Mouse (Mus musculus) heart, postnatal 0 days (tissue): ENCODE measurements around the gene Ly6g6d. TPM values are rescaled to one million over a fixed set of nuclear protein-coding genes. Genes with fewer than 3 reads are reported as not detected.

ENCODE experiments used
- ATAC-seq: fragments of 200-750 bp; cut with Nextera tagmentation; 2 replicates; pipeline ENCODE4 v1.8.0; 2017; ENCODE audit warnings: low read depth, moderate number of reproducible peaks, moderate library complexity; ENCODE audit not compliant: insufficient read depth
- DNase-seq: peaks from one replicate; pipeline ENCODE4 v3.0.0-alpha.2; 2016; ENCODE audit warnings: low spot score
- H3K27ac ChIP-seq: fragments of 300-500 bp; sonication (generic); 2 replicates; pipeline ENCODE4 v1.5.1; 2014; ENCODE audit warnings: low read depth, mild to moderate bottlenecking
- H3K27me3 ChIP-seq: fragments of 300-500 bp; sonication (generic); 2 replicates; pipeline ENCODE4 v1.6.1; 2014; ENCODE audit warnings: low read length, mixed read lengths; ENCODE audit not compliant: control insufficient read depth, insufficient read depth
- H3K36me3 ChIP-seq: fragments of 300-500 bp; sonication (generic); replicated peaks from 2 replicates; pipeline ENCODE4 v1.6.1; 2014; ENCODE audit warnings: low read length, mixed read lengths; ENCODE audit not compliant: control insufficient read depth, insufficient read depth
- H3K4me1 ChIP-seq: fragments of 300-500 bp; sonication (generic); 2 replicates; pipeline ENCODE4 v1.6.1; 2014; ENCODE audit warnings: antibody characterized with exemption; ENCODE audit not compliant: control insufficient read depth, insufficient read depth
- H3K4me2 ChIP-seq: fragments of 300-500 bp; sonication (generic); 2 replicates; pipeline ENCODE4 v1.6.1; 2014; ENCODE audit warnings: low read depth, mild to moderate bottlenecking, low read length, moderate library complexity
- H3K4me3 ChIP-seq: fragments of 300-500 bp; sonication (generic); 2 replicates; pipeline ENCODE4 v1.5.1; 2014; ENCODE audit warnings: low read depth, low read length
- H3K9ac ChIP-seq: fragments of 300-500 bp; sonication (generic); replicated peaks from 2 replicates; pipeline ENCODE4 v1.6.1; 2014; ENCODE audit warnings: low read depth, low read length, mixed read lengths
- H3K9me3 ChIP-seq: fragments of 300-500 bp; sonication (generic); replicated peaks from 2 replicates; pipeline ENCODE4 v1.6.1; 2016; ENCODE audit warnings: low read length; ENCODE audit not compliant: control insufficient read depth
- CTCF ChIP-seq: IDR thresholded peaks from 2 replicates; pipeline ENCODE4 v1.5.1; 2016; ENCODE audit warnings: antibody characterized with exemption, control low read depth, low read depth
- EP300 ChIP-seq: IDR thresholded peaks from 2 replicates; pipeline ENCODE4 v1.6.1; 2016; ENCODE audit warnings: antibody characterized with exemption, low read depth
- WGBS: fragments of 180-500 bp; shearing (Covaris S2); extraction: QIAGEN DNeasy Blood & Tissue Kit; methylation state at CpG from one replicate; pipeline ENCODE4 v1.1.7; 2014; 5-methylcytosine and 5-hydroxymethylcytosine counted together
- polyA plus RNA-seq: library from polyadenylated mRNA; unstranded; fragments of >200 nt; fragmentation: Nextera tagmentation; extraction: Ambion mirVana; gene quantifications from 2 replicates; pipeline ENCODE4 v1.2.1, GENCODE M21; 2015
- total RNA-seq: library from RNA; depleted of rRNA; stranded (reverse); fragments of >200 nt; gene quantifications from 2 replicates; pipeline ENCODE4 v1.2.3, GENCODE M21; 2014; ENCODE audit warnings: low replicate concordance

The Ly6g6d gene
- total and polyA plus RNA-seq, 2 experiments from 2014 or later: 3.3 to 3.8 TPM

GRCm38 (mm10) chr17:35094475-35095365, 16.9 kb upstream of the Ly6g6d start:
- no peak for TF ChIP-seq CTCF
- DNase-seq: no peak
- H3K27ac ChIP-seq: no peak overlapping the region
- H3K9ac ChIP-seq: no peak overlapping the region
- H3K27me3 ChIP-seq: no peaks in the 10 kb centered on the region
- no peaks in the 10 kb centered on the region for H3K9me3 ChIP-seq
- H3K4me3 ChIP-seq: no peak overlapping the region
- H3K36me3 ChIP-seq: peaks cover 72% of the 10 kb centered on the region
- 67% methylated on average over 15 of the region's 15 CpGs for WGBS
- H3K4me1 ChIP-seq: peaks cover 5% of the 10 kb centered on the region; the same call in 1 of the 2 replicates
- no peak for ATAC-seq
- H3K4me2 ChIP-seq: no peak overlapping the region

GRCm38 (mm10) chr17:35092403-35093198, 14.7 kb upstream of the Ly6g6d start:
- no peaks in the 10 kb centered on the region for H3K9me3 ChIP-seq
- H3K36me3 ChIP-seq: peaks cover 50% of the 10 kb centered on the region
- H3K4me1 ChIP-seq: peaks cover 5% of the 10 kb centered on the region; the same call in 1 of the 2 replicates
- 85% methylated on average over 14 of the region's 14 CpGs for WGBS
- no peak overlapping the region for H3K9ac ChIP-seq
- no peak overlapping the region for H3K27ac ChIP-seq
- DNase-seq (no peak), ATAC-seq (no peak)
- no peak overlapping the region for H3K4me3 ChIP-seq
- H3K27me3 ChIP-seq: no peaks in the 10 kb centered on the region
- TF ChIP-seq CTCF (no peak), EP300 (no peak)
- no peak overlapping the region for H3K4me2 ChIP-seq

- peak overlapping the region; percentile 72 for H3K4me2 ChIP-seq
- no peak for ATAC-seq
- TF ChIP-seq EP300 (no peak), CTCF (no peak)
- H3K4me3 ChIP-seq: peak overlapping the region; percentile 63
- peaks cover 30% of the 10 kb centered on the region for H3K36me3 ChIP-seq
- DNase-seq: no peak
- peak overlapping the region; percentile 96; the same call in 1 of the 2 replicates for H3K27ac ChIP-seq
- 48% methylated on average over 8 of the region's 8 CpGs for WGBS
- H3K4me1 ChIP-seq: peaks cover 5% of the 10 kb centered on the region; the same call in 1 of the 2 replicates
- H3K9me3 ChIP-seq: no peaks in the 10 kb centered on the region
- no peaks in the 10 kb centered on the region for H3K27me3 ChIP-seq
- H3K9ac ChIP-seq: peak overlapping the region; percentile 86
Measured at GRCm38 (mm10) chr17:35090166-35090932, 12.5 kb upstream of the Ly6g6d start.

GRCm38 (mm10) chr17:35088825-35089644, 11.2 kb upstream of the Ly6g6d start, which contains the start of gene Abhd16a:
Gene Abhd16a, plus strand, starts transcription at chr17:35089263.
- peak; percentile 80; the same call in 1 of the 2 replicates for TF ChIP-seq EP300
- TF ChIP-seq CTCF: no peak
- ATAC-seq (peak; percentile 99), DNase-seq (peak; percentile 95)
- WGBS: 3% methylated on average over 51 of the region's 67 CpGs
- Histone ChIP-seq H3K4me1 (peaks cover 5% of the 10 kb centered on the region; the same call in 1 of the 2 replicates), H3K9ac (peak within 1 kb of the TSS; percentile 86), H3K27me3 (no peaks in the 10 kb centered on the region), H3K9me3 (no peaks in the 10 kb centered on the region), H3K4me2 (peak within 1 kb of the TSS; percentile 72), H3K27ac (peak within 1 kb of the TSS; percentile 96), H3K4me3 (peak within 1 kb of the TSS; percentile 63), H3K36me3 (peaks cover 17% of the 10 kb centered on the region)
